Mouse (Mus musculus) intestine, embryonic 14.5 days (tissue): Measurements from ENCODE around the gene Srrd. TPM values are rescaled to one million over a fixed set of nuclear protein-coding genes. Genes with fewer than 3 reads are reported as not detected.
A peak's percentile ranks its signal among the peaks of the same experiment; 100 is the strongest.
"Not testable (repeated sequence)": the region's sequence is repeated elsewhere in the genome, so short reads cannot be mapped to it uniquely, and the experiment has no call there.

Source experiments
- ATAC-seq: fragments of 200-750 bp; cut with Nextera tagmentation; replicated peaks from 2 replicates; pipeline ENCODE4 v1.8.0; 2017; ENCODE audit warnings: low read depth, moderate number of reproducible peaks, moderate TSS enrichment, moderate library complexity; ENCODE audit not compliant: low FRiP score, low TSS enrichment
- DNase-seq: peaks from one replicate; pipeline ENCODE4 v3.0.0-alpha.2; 2018; ENCODE audit warnings: low spot score
- H3K27ac ChIP-seq: fragments of 300-500 bp; sonication (generic); 2 replicates; pipeline ENCODE4 v1.5.1; 2014; ENCODE audit warnings: low read depth, mild to moderate bottlenecking, control low read depth
- H3K27me3 ChIP-seq: fragments of 300-500 bp; sonication (generic); replicated peaks from 2 replicates; pipeline ENCODE4 v1.6.1; 2014; ENCODE audit warnings: low read length, control low read depth; ENCODE audit not compliant: control insufficient read depth, insufficient read depth
- H3K36me3 ChIP-seq: fragments of 300-500 bp; sonication (generic); 2 replicates; pipeline ENCODE4 v1.6.1; 2014; ENCODE audit warnings: low read length, control low read depth; ENCODE audit not compliant: control insufficient read depth, insufficient read depth
- H3K4me1 ChIP-seq: fragments of 300-500 bp; sonication (generic); replicated peaks from 2 replicates; pipeline ENCODE4 v1.6.1; 2014; ENCODE audit warnings: low read length, control low read depth, mixed read lengths; ENCODE audit not compliant: control insufficient read depth, insufficient read depth
- H3K4me2 ChIP-seq: fragments of 300-500 bp; sonication (generic); 2 replicates; pipeline ENCODE4 v1.6.1; 2014; ENCODE audit warnings: low read length
- H3K4me3 ChIP-seq: fragments of 300-500 bp; sonication (generic); 2 replicates; pipeline ENCODE4 v1.5.1; 2014; ENCODE audit warnings: low read depth, low read length, control low read depth, mixed read lengths
- H3K9ac ChIP-seq: fragments of 300-500 bp; sonication (generic); 2 replicates; pipeline ENCODE4 v1.6.1; 2014; ENCODE audit warnings: mild to moderate bottlenecking, low read length
- H3K9me3 ChIP-seq: fragments of 300-500 bp; sonication (generic); 2 replicates; pipeline ENCODE4 v1.6.1; 2016; ENCODE audit warnings: low read length, control low read depth; ENCODE audit not compliant: control insufficient read depth
- WGBS: fragments of 180-500 bp; shearing (Covaris S2); extraction: QIAGEN DNeasy Blood & Tissue Kit; methylation state at CpG from one replicate; pipeline ENCODE4 v1.1.7; 2014; 5-methylcytosine and 5-hydroxymethylcytosine counted together
- polyA plus RNA-seq: library from polyadenylated mRNA; unstranded; fragments of >200 nt; fragmentation: Nextera tagmentation; extraction: Ambion mirVana; gene quantifications from 2 replicates; pipeline ENCODE4 v1.2.1, GENCODE M21; 2014

The Srrd gene
- polyA plus RNA-seq, 1 experiment from 2014 or later: 38.2 TPM

DNA sequence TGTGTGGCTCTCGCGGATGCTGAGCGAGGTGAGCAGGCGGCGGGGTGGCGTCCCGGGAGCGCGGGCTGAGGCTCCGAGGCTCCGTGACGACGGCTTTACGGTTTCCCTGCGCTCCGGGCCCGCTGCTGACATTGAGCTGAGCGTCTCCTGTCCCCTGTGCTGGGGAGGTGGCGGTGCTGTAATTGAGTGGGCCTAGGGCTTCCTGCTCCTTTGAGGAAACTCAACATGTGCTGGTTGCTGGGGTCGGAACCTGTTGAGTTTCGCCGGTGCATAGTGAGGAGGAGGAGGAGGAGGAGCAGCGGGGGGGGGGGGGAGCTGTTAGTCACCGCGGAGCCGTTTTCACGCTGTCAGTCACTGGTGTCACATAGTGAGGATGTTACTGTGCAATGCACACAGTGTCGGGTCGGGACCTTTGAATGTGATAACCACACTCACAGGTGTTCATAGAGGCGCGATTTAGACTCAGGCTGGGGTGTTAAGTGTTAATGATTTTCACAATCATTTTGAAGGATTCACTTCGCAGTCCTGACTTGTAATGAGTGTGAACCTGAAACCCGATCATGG is 16.3 kb downstream of the Srrd start:
- Histone ChIP-seq H3K36me3 (peaks cover 37% of the 10 kb centered on the region), H3K27ac (peak overlapping the region; percentile 77; the same call in 1 of the 2 replicates), H3K9me3 (no peaks in the 10 kb centered on the region), H3K4me3 (peak overlapping the region; percentile 81), H3K4me2 (peak overlapping the region; percentile 73), H3K27me3 (no peaks in the 10 kb centered on the region), H3K9ac (peak overlapping the region; percentile 61), H3K4me1 (peaks cover 14% of the 10 kb centered on the region)
- ATAC-seq (peak; percentile 59), DNase-seq (no peak)
- WGBS: 1% methylated on average over 33 of the region's 33 CpGs

GRCm38 (mm10) chr5:112325546-112326445 is 17.0 kb downstream of the Srrd start, which contains the start of gene Tfip11:
TSS of gene Tfip11 (plus strand) at chr5:112326358.
- 8% methylated on average over 48 of the region's 48 CpGs for WGBS

DNA sequence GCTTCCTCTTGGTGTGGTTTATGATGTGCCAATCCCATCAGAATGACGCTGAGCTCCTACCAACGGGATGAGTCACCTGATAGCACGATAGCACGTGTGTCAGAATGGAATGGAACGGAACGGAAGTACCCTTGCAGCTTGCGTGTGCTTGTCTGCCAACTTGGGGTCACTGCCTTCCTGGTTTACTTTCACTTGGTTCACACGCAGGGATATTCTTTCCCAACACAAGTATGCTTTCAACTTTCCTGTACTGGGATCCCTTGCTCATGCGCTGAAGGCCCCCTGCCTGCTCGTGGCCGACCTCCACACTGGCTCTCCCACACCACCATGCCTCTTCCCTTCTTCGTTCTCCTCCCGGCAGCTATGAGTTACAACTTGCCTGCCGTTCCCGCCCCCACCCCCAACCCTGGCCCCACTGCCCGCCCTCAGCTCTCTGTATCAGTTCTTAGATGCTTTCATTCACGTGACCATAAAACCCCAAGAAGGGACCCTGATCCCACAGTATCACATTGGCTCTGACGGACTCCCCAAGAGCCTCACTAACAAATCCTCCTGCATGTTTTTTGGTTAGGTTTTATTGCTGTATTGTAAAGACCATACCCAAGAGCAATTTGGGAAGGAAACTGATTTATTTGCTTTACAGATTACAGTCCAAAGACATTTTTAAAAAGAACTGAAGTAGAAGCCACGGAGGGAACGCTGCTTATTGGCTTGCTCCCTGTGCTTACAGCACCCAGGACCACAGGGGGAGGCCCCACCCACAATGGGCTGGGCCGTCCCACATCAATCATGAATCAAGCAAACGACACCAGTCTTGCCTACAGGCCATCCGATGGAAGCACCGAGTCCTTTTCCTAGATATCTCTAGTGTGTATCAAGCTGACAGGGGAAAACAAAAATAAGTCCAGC is 17.9 kb downstream of the Srrd start:
- H3K9ac ChIP-seq: peak overlapping the region; percentile 11; the same call in 1 of the 2 replicates
- H3K4me1 ChIP-seq: peaks cover 14% of the 10 kb centered on the region
- H3K9me3 ChIP-seq: no peaks in the 10 kb centered on the region
- H3K4me2 ChIP-seq: peak overlapping the region; percentile 53
- ATAC-seq (peak; percentile 73), DNase-seq (peak; percentile 68)
- peak overlapping the region; percentile 63 for H3K27ac ChIP-seq
- peaks cover 22% of the 10 kb centered on the region for H3K36me3 ChIP-seq
- H3K27me3 ChIP-seq: no peaks in the 10 kb centered on the region
- peak overlapping the region; percentile 81 for H3K4me3 ChIP-seq
- 16% methylated on average over 24 of the region's 24 CpGs for WGBS

More at GRCm38 (mm10) chr5:112325546-112326445, 17.0 kb downstream of the Srrd start, which contains the start of gene Tfip11:
- peak; percentile 84 for ATAC-seq
- Histone ChIP-seq H3K9me3 (no peaks in the 10 kb centered on the region), H3K36me3 (peaks cover 30% of the 10 kb centered on the region), H3K4me3 (peak within 1 kb of the TSS; percentile 81), H3K4me2 (peak within 1 kb of the TSS; percentile 73), H3K4me1 (peaks cover 14% of the 10 kb centered on the region), H3K27ac (peak within 1 kb of the TSS; percentile 77), H3K27me3 (no peaks in the 10 kb centered on the region), H3K9ac (peak within 1 kb of the TSS; percentile 61)
- DNase-seq: peak; percentile 99

GRCm38 (mm10) chr5:112323246-112323645 is 19.6 kb downstream of the Srrd start:
- DNase-seq (no peak), ATAC-seq (no peak)
- H3K4me3 ChIP-seq: no peak overlapping the region
- no peak overlapping the region for H3K9ac ChIP-seq
- no peak overlapping the region for H3K27ac ChIP-seq
- H3K4me2 ChIP-seq: no peak overlapping the region
- no peaks in the 10 kb centered on the region for H3K9me3 ChIP-seq
- 84% methylated on average over 6 of the region's 6 CpGs for WGBS
- peaks cover 14% of the 10 kb centered on the region for H3K4me1 ChIP-seq
- peaks cover 6% of the 10 kb centered on the region for H3K36me3 ChIP-seq
- H3K27me3 ChIP-seq: no peaks in the 10 kb centered on the region

DNA sequence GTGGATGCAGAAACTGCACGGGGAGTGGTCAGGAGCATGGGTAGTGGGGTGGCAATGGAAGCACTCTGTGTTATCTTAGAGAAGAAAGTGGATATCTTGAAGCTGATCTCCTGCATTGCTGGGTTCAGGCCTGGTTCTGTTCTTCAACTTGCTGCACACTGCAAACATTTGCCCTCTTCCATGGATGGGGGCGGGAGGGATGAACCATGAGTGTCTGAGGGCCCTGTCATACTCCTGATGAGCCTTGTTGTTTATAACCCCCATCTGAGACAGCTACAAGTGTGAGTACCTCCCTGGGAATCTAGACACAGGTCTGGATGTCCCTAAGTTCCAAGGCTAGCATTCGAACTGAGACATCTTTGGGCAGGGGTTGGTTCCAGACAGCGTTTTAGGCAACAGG is 21.5 kb downstream of the Srrd start:
- WGBS: 75% methylated on average over 4 of the region's 4 CpGs
- H3K4me1 ChIP-seq: peaks cover 7% of the 10 kb centered on the region
- no peak overlapping the region for H3K4me2 ChIP-seq
- H3K9me3 ChIP-seq: no peaks in the 10 kb centered on the region
- no peaks in the 10 kb centered on the region for H3K36me3 ChIP-seq
- H3K9ac ChIP-seq: no peak overlapping the region
- no peak for ATAC-seq
- H3K27ac ChIP-seq: no peak overlapping the region
- H3K4me3 ChIP-seq: no peak overlapping the region
- H3K27me3 ChIP-seq: no peaks in the 10 kb centered on the region
- no peak for DNase-seq

DNA sequence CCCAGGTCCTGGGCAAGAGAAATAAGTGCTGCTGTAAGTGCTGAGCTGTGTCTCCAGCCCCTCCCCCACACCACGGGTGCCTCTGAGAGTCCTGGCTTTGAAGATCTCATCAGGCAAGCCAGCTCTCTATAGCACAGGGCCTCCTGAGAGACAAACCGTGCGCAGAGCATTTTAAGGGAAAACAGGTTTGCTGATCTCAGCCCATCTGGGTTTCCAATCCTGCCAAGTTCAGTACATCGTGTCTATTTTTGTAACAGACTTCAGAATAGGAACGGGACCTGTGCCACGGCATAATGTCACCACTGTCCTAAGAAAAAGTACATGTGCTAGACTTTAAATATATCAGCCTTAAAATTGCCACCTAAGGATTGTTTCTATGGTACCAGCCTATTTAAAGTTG is 21.9 kb downstream of the Srrd start:
- DNase-seq: no peak

DNA sequence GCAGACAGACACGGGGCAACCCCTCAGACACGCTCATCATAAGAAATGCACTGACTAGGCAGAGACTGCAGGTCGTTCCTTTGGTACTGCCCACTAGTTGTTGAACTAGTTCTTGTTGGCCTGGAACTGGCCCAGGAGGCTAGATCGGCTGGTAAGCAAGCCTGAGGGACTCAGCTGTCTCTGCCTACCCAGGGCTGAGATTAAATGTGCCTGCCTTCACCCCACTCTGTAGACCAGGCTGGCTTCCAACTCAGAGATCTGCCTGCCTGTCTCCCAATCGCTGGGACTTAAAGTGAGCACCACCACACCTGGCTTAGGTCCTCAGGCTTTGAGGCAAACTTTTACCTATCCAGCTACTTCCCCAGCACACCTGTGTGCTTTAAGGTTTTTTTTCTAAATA is 22.5 kb downstream of the Srrd start:
- WGBS: 76% methylated on average over 5 of the region's 5 CpGs
- no peak overlapping the region for H3K9ac ChIP-seq
- H3K4me1 ChIP-seq: peaks cover 6% of the 10 kb centered on the region
- no peaks in the 10 kb centered on the region for H3K9me3 ChIP-seq
- no peaks in the 10 kb centered on the region for H3K27me3 ChIP-seq
- no peak overlapping the region for H3K27ac ChIP-seq
- DNase-seq (no peak), ATAC-seq (no peak)
- no peak overlapping the region for H3K4me3 ChIP-seq
- H3K36me3 ChIP-seq: peaks cover 3% of the 10 kb centered on the region
- H3K4me2 ChIP-seq: no peak overlapping the region

More for the DNA sequence above, 21.9 kb downstream of the Srrd start:
- 87% methylated on average over 6 of the region's 6 CpGs for WGBS
- Histone ChIP-seq H3K9ac (no peak overlapping the region), H3K27ac (no peak overlapping the region), H3K9me3 (no peaks in the 10 kb centered on the region), H3K36me3 (no peaks in the 10 kb centered on the region), H3K4me2 (no peak overlapping the region), H3K4me3 (no peak overlapping the region), H3K27me3 (no peaks in the 10 kb centered on the region), H3K4me1 (peaks cover 7% of the 10 kb centered on the region)
- ATAC-seq: no peak

DNA sequence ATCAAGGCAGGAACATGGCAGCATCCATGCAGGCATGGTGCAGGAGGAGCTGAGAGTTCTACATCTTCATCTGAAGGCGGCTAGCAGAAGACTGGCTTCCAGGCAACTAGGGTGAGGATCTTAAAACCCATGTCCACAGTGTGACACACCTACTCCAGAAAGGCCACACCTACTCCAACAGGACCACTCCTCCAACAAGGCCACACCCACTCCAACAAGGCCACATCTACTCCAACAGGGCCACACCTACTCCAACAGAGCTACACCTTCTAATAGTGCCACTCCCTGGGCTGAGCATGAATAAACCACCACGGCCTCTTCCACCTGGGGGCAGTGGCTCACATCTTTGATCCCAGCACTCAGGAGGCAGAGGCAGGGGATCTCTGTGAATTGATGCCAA is 23.5 kb downstream of the Srrd start:
- ATAC-seq: not testable (repeated sequence)

More for the DNA sequence above, 23.5 kb downstream of the Srrd start:
- H3K4me2 ChIP-seq, DNase-seq, H3K27me3 ChIP-seq, H3K4me1 ChIP-seq, H3K9ac ChIP-seq, H3K4me3 ChIP-seq, H3K9me3 ChIP-seq, H3K27ac ChIP-seq: not testable (repeated sequence)
- H3K36me3 ChIP-seq: peaks cover 11% of the 10 kb centered on the region
- WGBS: 54% methylated on average over 2 of the region's 2 CpGs
